Mouse (Mus musculus) frontal cortex, adult (tissue): Measurements from ENCODE around the gene Rom1.

ENCODE experiments used
- ATAC-seq: cut with Nextera tagmentation; 2 replicates; pipeline ENCODE4 v1.9.2; 2017; ENCODE audit warnings: mild to moderate bottlenecking, moderate library complexity, mixed read lengths; ENCODE audit not compliant: low TSS enrichment

Rom1 gene

GRCm38 (mm10) chr19:8942276-8942964 lies 13.3 kb upstream of the Rom1 start:
- peak; percentile 45 for ATAC-seq

GRCm38 (mm10) chr19:8941515-8942217 lies 12.5 kb upstream of the Rom1 start, which contains the start of gene Mta2:
TSS of gene Mta2 (plus strand) at chr19:8941875.
- ATAC-seq, result peak; percentile 92

- no peak for ATAC-seq
Measured at GRCm38 (mm10) chr19:8941136-8941514, 12.0 kb upstream of the Rom1 start.

GRCm38 (mm10) chr19:8940526-8941133 lies 11.5 kb upstream of the Rom1 start:
- ATAC-seq, result no peak

GRCm38 (mm10) chr19:8936736-8937135 lies 7.6 kb upstream of the Rom1 start:
- ATAC-seq, result no peak

- ATAC-seq, result no peak
Measured at GRCm38 (mm10) chr19:8930771-8931170, 1.6 kb upstream of the Rom1 start.

- ATAC-seq, result no peak
Measured at GRCm38 (mm10) chr19:8930117-8930516, 961 bp upstream of the Rom1 start.

GRCm38 (mm10) chr19:8928689-8929223 lies 400 bp downstream of the Rom1 start:
- no peak for ATAC-seq

GRCm38 (mm10) chr19:8927891-8928525 lies 1.1 kb downstream of the Rom1 start:
- peak; percentile 55; the same call in 1 of the 2 replicates for ATAC-seq

GRCm38 (mm10) chr19:8926766-8927165 lies 2.4 kb downstream of the Rom1 start:
- ATAC-seq, result peak; percentile 10; the same call in 1 of the 2 replicates

- ATAC-seq, result no peak
Measured at GRCm38 (mm10) chr19:8921741-8922140, 7.4 kb downstream of the Rom1 start.

GRCm38 (mm10) chr19:8920836-8921291 lies 8.3 kb downstream of the Rom1 start:
- ATAC-seq, result peak; percentile 14; the same call in 1 of the 2 replicates

GRCm38 (mm10) chr19:8920073-8920736 lies 9.0 kb downstream of the Rom1 start, which contains the start of gene B3gat3:
TSS of gene B3gat3 (plus strand) at chr19:8920374.
- ATAC-seq, result peak; percentile 98

GRCm38 (mm10) chr19:8919684-8920072 lies 9.5 kb downstream of the Rom1 start:
- ATAC-seq, result no peak

- ATAC-seq, result no peak
Measured at GRCm38 (mm10) chr19:8919000-8919399, 10.2 kb downstream of the Rom1 start.

GRCm38 (mm10) chr19:8914212-8914611 lies 14.9 kb downstream of the Rom1 start:
- peak; percentile 86 for ATAC-seq

GRCm38 (mm10) chr19:8911810-8912209 lies 17.3 kb downstream of the Rom1 start:
- ATAC-seq, result peak; percentile 65

GRCm38 (mm10) chr19:8908531-8908930 lies 20.6 kb downstream of the Rom1 start:
- ATAC-seq, result no peak

- no peak for ATAC-seq
Measured at GRCm38 (mm10) chr19:8903412-8903811, 25.7 kb downstream of the Rom1 start.

GRCm38 (mm10) chr19:8899079-8899478 lies 30.1 kb downstream of the Rom1 start:
- ATAC-seq, result no peak

GRCm38 (mm10) chr19:8898576-8898975 lies 30.6 kb downstream of the Rom1 start:
- no peak for ATAC-seq
